Mouse (Mus musculus): ENCODE measurements around the gene Thnsl1.

GRCm38 (mm10) chr2:21234871-21235648 lies 29.5 kb downstream of the Thnsl1 start:
- TF ChIP-seq CTCF (IDR thresholded peaks at IDR 0.05; ENCODE audit: borderline replicate concordance, extremely low read depth, insufficient read depth, insufficient read length) (no peak), POLR2A (IDR thresholded peaks at IDR 0.05; ENCODE audit: borderline replicate concordance, extremely low read depth, insufficient read depth, insufficient read length, poor library complexity, severe bottlenecking) (no peak)

All from brain, embryonic 14.5 days (tissue).